Mouse (Mus musculus) small intestine, adult 2 months (tissue): Measurements from ENCODE around the gene Zg16. TPM values are rescaled to one million over a fixed set of nuclear protein-coding genes. Genes with fewer than 3 reads are reported as not detected.
"Not testable (repeated sequence)": the region's sequence is repeated elsewhere in the genome, so short reads cannot be mapped to it uniquely, and the experiment has no call there.

Experiments used
- H3K27ac ChIP-seq: fragments of 200-500 bp; 2 replicates; pipeline ENCODE4 v1.5.1; 2012; ENCODE audit warnings: low read depth, low read length, control low read depth, inconsistent platforms; ENCODE audit not compliant: insufficient read depth
- H3K27me3 ChIP-seq: fragments of 200-500 bp; 2 replicates; pipeline ENCODE4 v1.6.1; 2012; ENCODE audit warnings: mild to moderate bottlenecking, moderate library complexity, low read length, inconsistent platforms; ENCODE audit not compliant: control insufficient read depth, insufficient read depth
- H3K36me3 ChIP-seq: fragments of 200-500 bp; 2 replicates; pipeline ENCODE4 v1.6.1; 2012; ENCODE audit warnings: mild to moderate bottlenecking, low read length, control low read depth, inconsistent platforms; ENCODE audit not compliant: control insufficient read depth, insufficient read depth
- H3K4me1 ChIP-seq: fragments of 200-500 bp; 2 replicates; pipeline ENCODE4 v1.6.1; 2012; ENCODE audit warnings: low read length, inconsistent platforms, mixed read lengths; ENCODE audit not compliant: control insufficient read depth, insufficient read depth, insufficient read length
- H3K4me3 ChIP-seq: fragments of 200-500 bp; 2 replicates; pipeline ENCODE4 v1.5.1; 2012; ENCODE audit warnings: low read depth, mild to moderate bottlenecking, control low read depth, inconsistent platforms, low read length, moderate library complexity
- CTCF ChIP-seq: fragments of 200-500 bp; IDR thresholded peaks from 2 replicates; pipeline ENCODE4 v1.5.1; 2012; ENCODE audit warnings: low read depth, mild to moderate bottlenecking, control low read depth, inconsistent platforms, low read length, moderate library complexity, mixed read lengths; ENCODE audit not compliant: insufficient replicate concordance, insufficient read length; ENCODE audit errors: extremely low read depth
- POLR2A ChIP-seq: fragments of 200-500 bp; IDR thresholded peaks from 2 replicates; pipeline ENCODE4 v1.6.1; 2012; ENCODE audit warnings: low read depth, mild to moderate bottlenecking, control low read depth, inconsistent platforms, low read length, moderate library complexity
- WGBS: fragments of 180-500 bp; shearing (Covaris S2); methylation state at CpG from one replicate; pipeline ENCODE4 v1.1.7; 2018; 5-methylcytosine and 5-hydroxymethylcytosine counted together
- polyA plus RNA-seq: library from polyadenylated mRNA; depleted of rRNA; stranded (reverse); fragments of >200 nt; gene quantifications from 2 replicates; pipeline ENCODE4 v1.2.3, GENCODE M21; 2012

Zg16 gene
- polyA plus RNA-seq, 1 experiment = 5,350 TPM

DNA sequence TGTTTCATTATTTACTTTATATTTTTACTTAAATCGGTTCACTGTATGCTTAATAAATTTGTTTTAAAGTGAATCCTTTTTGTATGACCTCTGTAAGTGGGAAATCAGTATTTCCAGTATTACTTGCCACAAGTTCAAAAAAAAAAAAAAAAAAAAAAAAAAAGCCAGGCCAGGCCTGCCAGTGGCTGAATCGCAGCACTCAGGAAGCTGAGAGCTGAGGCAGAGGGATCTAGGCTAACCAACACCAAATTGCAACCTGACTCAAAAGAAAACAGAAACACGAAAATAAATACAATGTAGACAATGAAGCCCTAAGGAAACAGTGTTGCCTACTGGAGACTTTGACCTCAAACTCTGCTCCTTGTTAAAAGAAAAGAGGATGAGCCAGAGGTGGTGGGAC is 6.8 kb upstream of the Zg16 start:
- TF ChIP-seq POLR2A = no peak
- TF ChIP-seq CTCF = no peak
- WGBS = 53% methylated on average over 3 of the region's 3 CpGs
- no peaks in the 10 kb centered on the region for H3K36me3 ChIP-seq
- H3K4me1 ChIP-seq = peaks cover 24% of the 10 kb centered on the region
- no peak overlapping the region for H3K4me3 ChIP-seq
- H3K27me3 ChIP-seq = no peaks in the 10 kb centered on the region
- no peak overlapping the region for H3K27ac ChIP-seq

DNA sequence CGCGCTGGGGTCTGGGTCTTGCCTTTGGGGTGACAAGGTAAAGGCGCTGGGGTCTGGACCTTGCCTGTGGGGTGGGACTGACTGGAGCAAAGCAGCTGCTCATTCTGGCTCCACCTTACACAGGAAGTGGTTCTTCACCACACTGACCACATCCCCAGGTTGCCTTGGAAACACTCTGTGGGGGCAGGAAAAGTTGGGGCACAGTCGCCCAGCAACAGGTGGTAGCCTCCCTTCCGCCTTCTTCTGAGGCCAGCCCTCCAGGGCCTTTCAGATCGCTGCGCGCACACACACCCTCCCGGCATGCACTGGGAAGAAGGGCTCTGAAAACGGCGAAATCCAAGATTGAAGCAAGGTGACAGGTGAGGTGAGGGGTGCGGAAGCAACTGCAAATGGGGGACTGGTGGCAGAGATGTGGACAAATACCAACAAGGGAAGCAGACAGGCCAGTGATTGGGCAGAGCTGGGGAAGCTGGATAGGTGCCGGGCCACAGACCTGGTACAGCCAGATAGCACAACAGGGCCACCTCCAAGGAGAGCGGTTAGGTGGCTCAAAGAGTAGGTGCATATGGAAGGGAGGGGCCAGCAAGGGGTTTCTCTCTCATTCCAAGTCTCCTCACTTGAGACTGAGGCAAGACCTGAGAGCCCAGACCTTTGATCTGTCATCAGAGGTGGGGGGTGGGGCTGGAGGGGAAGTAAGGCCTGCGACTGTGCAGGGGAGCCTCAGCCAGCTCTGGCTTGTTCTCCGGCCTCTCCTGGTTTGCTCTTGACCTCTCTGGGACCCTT is 4.2 kb upstream of the Zg16 start, which contains the start of gene AI467606:
Gene AI467606, plus strand, starts transcription at position 246 of the 783 bp plus-strand sequence.
- 53% methylated on average over 16 of the region's 16 CpGs for WGBS
- H3K4me3 ChIP-seq = peak within 1 kb of the TSS; percentile 62
- H3K27me3 ChIP-seq = no peaks in the 10 kb centered on the region

DNA sequence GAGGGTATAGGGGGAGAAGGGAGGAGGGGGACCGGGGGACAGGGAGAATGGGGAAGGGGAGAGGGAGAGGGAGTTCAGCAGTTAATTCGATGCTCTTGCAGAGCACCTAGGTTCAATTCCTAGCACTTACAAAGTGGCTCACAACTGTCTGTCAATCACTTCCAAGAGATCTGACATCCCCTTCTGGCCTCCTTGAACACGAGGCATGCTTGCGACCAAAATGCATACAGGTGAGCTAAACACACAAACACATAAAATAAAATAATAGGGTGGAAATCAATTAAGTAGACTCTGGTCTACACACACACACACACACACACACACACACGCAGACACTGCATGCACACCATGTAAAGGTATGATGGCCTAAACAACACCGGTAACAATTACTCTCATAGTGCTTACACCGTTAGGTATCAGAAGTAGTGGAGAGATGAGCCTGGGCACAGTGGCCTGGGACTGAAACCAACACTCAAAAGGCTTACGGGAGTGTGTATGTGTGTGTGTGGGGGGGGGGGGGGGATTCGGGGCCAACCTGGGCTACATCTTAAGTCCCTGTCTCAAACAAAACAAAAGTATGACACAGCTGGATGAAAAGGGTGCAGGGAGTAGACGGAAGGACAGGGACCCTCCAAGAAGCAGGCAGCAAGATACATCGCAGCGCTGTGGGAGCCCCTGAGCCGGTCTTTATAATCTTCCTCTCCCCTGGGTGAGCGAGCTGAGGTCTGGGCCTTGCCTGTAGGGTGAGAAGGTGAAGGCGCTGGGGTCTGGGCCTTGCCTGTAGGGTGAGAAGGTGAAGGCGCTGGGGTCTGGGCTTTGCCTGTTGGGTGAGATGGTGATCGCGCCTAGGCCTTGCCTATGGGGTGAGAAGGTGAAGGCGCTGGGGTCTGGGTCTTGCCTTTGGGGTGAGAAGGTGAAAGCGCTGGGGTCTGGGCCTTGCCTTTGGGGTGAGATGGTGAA is 3.3 kb upstream of the Zg16 start:
- TF ChIP-seq POLR2A (no peak), CTCF (no peak)
- Histone ChIP-seq H3K27ac (peak overlapping the region; percentile 89), H3K4me3 (peak overlapping the region; percentile 45), H3K27me3 (no peaks in the 10 kb centered on the region), H3K36me3 (no peaks in the 10 kb centered on the region), H3K4me1 (peaks cover 28% of the 10 kb centered on the region)
- 85% methylated on average over 20 of the region's 20 CpGs for WGBS

More for the DNA sequence above, 4.2 kb upstream of the Zg16 start, which contains the start of gene AI467606:
- Histone ChIP-seq H3K36me3 (no peaks in the 10 kb centered on the region), H3K27ac (peak within 1 kb of the TSS; percentile 89), H3K4me1 (peaks cover 26% of the 10 kb centered on the region)
- TF ChIP-seq CTCF = no peak
- peak; percentile 30; the same call in 1 of the 2 replicates for TF ChIP-seq POLR2A

DNA sequence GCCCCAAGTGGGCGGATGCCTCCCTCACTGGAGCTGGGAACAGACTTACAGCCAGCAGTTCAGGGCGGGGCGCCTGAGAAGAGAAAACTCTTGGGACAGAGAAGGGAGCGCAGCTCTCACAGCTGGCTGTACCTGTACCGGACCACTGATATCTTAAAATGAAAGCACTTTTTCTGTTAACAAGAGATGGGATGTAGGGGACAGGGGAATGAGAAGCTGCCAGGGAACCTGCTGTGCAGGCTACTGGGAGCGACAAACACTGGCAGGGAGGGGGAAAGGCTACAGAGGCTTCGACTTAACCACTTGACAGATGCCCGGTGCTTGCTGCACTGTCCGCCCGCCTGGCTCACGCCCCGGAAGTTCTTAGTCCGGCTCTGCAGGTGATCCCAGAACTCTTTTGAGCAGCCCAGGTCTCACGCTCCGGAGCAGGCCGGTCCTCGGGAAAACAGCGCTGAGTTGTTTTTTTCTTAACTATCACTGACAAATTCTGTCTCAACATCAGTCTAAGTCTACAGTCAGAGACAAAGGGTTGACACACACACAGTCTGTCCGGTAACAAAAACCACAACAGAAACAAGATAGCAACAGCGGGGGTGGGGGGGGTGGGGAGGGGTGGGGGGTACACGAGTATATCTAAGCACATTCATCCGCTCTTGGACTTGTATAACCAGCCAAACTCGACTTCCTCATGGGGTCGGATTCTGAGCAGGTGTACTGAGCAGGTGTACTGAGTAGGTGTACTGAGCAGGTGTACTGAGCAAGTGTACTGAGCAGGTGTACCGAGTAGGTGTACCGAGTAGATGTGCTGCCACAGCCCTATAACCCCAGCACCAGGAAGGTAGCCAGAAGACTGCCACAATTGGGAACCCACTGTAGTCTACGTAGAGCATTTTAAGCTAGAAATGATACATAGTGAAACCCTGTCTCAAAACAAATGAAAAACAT is 2.0 kb upstream of the Zg16 start:
- H3K27me3 ChIP-seq = no peaks in the 10 kb centered on the region
- TF ChIP-seq CTCF = no peak
- TF ChIP-seq POLR2A = no peak
- 10% methylated on average over 27 of the region's 27 CpGs for WGBS
- H3K4me1 ChIP-seq = peaks cover 28% of the 10 kb centered on the region
- no peaks in the 10 kb centered on the region for H3K36me3 ChIP-seq
- peak overlapping the region; percentile 49 for H3K4me3 ChIP-seq
- H3K27ac ChIP-seq = peak overlapping the region; percentile 86

DNA sequence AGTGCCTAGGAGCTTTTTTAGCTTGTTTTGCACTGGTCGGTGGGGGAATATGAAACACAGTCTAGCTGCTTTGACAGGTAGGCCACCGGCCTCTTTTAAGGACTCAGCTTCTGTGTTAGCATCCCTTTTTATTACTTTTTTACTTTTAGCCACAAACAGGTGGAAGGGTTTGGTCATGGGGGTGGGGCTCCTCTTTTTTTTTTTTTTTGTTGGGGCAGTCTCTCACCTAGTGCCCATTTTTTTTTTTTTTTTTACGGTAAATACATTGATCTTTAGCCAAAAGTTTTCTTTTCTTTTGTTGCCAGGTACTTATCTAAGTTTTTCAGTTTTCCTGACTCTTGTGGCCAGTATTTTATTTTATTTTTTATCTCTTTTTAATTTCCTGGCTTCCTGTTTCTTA is 955 bp upstream of the Zg16 start:
- no peaks in the 10 kb centered on the region for H3K27me3 ChIP-seq
- H3K4me3 ChIP-seq = no peak overlapping the region
- peaks cover 28% of the 10 kb centered on the region for H3K4me1 ChIP-seq
- 63% methylated on average over 3 of the region's 3 CpGs for WGBS
- no peaks in the 10 kb centered on the region for H3K36me3 ChIP-seq
- H3K27ac ChIP-seq = no peak overlapping the region
- TF ChIP-seq CTCF = no peak

DNA sequence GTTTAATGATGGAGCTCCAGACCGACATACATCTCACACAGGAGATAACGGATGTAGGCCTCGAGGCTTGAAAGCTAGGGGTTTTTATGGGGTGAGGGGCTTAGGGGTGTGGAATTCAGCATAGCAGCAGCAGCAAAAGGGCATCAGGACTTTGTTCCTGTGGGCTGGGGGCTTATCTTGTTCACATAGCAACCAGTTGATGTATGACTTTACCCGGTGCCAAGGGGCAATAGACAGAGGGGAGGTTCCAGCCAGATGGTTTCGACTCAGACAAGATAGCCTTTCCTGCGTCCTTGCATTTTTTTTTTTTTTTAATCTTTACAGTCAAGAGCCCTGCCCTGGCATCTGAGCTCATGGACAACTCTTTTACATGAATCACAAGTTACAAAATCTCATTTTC is 1.4 kb downstream of the Zg16 start:
- not testable (repeated sequence) for H3K27ac ChIP-seq, H3K27me3 ChIP-seq, H3K4me3 ChIP-seq, H3K36me3 ChIP-seq
- H3K4me1 ChIP-seq = peaks cover 12% of the 10 kb centered on the region
- WGBS = 48% methylated on average over 6 of the region's 6 CpGs
